Mouse (Mus musculus) lung, postnatal 0 days (tissue): ENCODE measurements at regions not wholly inside any gene's neighbourhood (a gene's known extent, or its start where the extent isn't known, plus 50 kb on each side); places are given as distances from the start of the nearest gene placed in this dataset.

Experiments
- CTCF ChIP-seq: IDR thresholded peaks from 2 replicates; pipeline ENCODE4 v1.5.1; 2016; ENCODE audit warnings: antibody characterized with exemption, mild to moderate bottlenecking
- EP300 ChIP-seq: IDR thresholded peaks from 2 replicates; pipeline ENCODE4 v1.6.1; 2016; ENCODE audit warnings: antibody characterized with exemption, mild to moderate bottlenecking, control low read depth

DNA sequence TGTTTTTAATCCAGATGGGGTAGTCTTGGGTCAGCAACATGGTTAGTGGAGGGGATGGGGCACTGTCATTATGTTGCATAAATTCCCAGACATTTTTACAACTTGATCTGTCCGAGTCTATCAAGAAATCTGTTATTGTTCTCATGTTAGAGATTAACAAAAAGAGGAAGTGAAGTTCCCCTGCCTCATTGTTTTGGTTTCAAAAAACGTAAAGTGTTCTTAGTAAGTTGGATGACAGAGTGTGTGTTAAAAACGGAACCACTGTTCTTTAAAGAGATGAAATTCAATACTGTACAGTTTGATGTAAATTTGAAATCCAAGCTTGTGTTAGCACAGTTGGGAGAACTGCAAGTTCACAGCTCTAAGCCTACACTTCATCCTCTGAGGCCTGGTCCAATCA lies 68.9 kb upstream of the Htr1f start:
- TF ChIP-seq CTCF, result no peak
- no peak for TF ChIP-seq EP300
